Mouse (Mus musculus): ENCODE results near the gene Cutc.

DNA sequence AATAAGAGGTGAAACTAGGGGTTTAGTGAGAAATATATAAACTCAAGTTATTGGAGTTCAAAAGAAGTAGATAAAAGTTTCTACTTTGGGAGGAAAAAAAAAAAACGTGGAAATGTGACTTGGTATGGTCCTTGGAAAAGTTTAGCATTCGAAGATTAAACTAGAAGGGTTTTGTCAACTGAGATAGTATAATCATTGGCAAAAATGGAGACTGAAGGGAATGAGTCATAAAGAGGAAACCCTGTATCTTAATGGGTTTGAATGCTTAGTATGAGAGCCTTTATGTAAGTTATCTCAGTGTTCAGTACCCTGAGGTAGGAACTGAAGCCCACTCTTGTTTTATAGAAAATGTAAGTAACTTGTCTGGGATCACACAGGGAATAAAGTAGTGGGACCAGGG, 2.1 kb downstream of the Cutc start:
- no peak for TF ChIP-seq GATA1 (IDR thresholded peaks at IDR 0.05; ENCODE audit: borderline replicate concordance, low read length)
- no peak for TF ChIP-seq FLI1 (IDR thresholded peaks at IDR 0.05; ENCODE audit: low read length)

All from megakaryocyte, embryonic 14.5 days (primary cell).